Mouse (Mus musculus) regulatory T cell (primary cell): ENCODE measurements around the gene Perp.

Experiments used
- in situ Hi-C: fragments of 300-600 bp; cut with MboI, MseI; formaldehyde crosslinking; loops from one replicate; pipeline ENCODE4 v1.15.1; 2025; ENCODE audit warnings: high pct_unique_total_duplicates

Perp gene

DNA sequence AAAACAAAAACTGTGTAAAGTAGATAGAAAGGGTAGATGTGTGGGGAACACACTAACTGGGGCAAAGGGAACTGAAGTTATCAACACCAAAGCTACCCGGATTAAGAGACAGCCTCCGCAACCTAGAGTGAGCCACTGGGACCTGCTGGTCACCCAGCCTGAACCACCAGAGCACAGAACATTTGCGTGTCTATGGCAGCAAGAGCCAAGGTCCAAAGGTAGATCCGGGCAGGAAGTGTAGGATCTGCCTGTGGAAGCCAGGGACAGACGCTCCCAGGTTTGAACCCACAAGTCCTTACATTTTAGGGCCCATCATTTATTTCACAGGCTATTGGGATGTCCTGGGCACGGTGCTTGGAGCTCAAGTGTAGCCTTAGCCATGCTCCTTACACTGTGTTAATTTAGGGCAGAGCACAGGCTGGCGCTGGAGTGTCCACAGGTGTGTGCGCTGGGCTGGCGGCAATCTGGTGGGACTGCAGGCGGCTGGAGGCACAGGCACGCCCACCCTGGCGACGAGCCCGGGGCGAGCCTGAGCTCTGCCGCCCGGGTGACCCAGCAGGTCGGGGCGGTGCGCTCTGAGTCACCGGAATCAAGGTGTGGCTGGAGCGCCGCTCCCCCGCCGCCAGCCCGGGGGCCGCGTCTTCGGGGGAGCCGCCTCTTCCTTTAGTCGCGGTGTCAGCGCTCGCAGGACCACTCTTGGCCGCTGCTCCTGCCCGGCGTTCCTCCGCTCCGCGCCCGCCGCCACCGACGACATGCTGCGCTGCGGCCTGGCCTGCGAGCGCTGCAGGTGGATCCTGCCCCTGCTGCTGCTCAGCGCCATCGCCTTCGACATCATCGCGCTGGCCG, at the start of gene Perp:
TSS of gene Perp (plus strand) at position 580 of the 846 bp plus-strand sequence.
- in situ Hi-C loops: no loop called here

DNA sequence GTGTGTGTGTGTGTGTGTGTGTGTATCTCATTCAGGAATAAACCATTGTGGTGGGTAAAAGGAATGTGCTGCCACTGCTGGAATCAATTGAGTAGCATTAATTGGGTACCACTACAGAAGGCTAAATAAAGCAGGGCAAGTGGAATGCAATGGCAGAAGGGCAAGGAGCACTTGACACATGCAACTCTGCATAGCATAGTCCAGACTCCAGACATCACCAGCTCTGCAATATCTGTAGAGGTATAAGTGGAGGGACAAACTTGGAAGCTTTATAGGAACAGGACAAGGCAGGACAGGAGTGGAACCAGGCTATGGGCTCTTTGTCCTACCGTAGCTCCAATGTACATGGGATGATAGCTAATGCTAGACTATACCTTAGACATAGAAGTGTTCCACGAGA, 33.1 kb upstream of the Perp start:
- in situ Hi-C loops: no loop called here

DNA sequence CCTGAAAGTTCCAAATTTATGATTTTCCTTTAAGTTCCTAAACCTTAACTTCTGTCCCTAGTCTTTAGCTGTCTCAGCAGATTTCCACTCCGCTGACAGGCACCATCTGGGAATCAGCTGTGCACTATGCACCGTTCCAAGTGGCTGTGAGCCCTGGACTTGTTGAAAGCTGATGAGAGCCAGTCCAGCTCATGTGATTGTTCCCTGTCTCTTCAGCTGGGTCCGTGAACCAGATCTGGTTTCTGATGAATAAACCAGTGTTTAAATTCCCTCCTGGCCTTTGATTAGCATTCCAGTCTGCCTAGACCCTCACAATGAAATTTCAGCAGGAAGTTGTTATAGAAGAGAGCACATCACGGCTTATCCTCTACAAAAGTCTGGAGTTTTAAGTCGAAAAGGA, 28.3 kb upstream of the Perp start:
- in situ Hi-C loops: no loop called here

DNA sequence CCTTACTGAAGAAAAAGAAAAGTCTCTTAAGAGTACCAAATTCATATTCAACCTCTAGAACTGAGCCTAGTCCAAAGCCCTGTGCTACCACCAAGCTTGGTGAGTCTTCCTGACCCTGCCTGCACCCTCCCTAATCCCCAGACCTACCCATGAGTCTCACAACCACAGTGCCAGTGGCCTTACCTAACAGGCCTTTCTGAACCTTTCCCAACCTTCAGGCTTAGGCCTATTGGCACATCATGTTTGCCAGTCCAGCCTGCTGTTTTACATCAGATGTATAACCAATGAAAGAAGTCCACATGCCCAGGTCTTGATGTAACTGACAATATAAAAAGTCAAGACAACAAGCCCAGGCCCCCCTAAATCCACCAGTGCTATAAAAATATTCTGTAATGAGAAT, 19.7 kb upstream of the Perp start:
- in situ Hi-C loops: no loop called here

DNA sequence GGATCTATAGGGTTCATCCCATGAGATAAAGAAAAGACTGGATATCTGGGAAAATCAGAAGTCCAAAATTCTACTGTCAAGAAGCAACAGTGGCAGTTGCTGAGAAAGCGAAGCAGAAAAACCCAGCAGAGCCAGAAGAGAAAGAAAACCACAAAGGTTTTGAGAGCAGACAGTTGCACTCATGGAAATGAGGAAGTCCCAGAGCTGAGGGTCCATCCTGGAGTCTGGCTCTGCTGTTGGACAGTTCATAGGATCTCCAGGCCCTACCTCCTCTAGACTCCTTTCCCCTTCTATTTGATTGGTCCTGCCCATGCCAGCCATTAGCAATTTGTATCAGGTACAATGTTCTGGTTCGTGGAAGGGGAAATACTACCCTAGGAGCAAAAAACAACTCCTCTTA, 18.7 kb upstream of the Perp start:
- in situ Hi-C loops: no loop called here

DNA sequence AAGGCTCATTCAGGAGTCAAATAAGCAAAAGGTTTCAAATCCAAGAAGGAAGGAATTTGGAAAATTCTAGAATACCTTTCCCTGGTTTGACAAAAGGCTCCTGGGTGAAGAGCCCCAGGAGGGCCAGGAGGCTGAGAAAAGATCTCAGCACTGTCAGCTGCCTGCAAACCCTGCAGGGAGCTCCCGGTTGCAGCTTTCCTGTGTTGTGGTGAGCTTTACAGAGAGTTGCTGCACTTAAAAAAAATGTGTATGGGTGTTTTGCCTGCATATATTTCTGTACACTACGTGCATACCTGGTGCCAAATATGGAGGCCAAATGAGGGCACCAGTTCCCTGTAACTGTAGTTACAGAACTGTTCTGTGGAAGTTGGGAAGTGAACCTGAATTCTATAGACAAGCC, 16.9 kb upstream of the Perp start:
- in situ Hi-C loops: no loop called here

DNA sequence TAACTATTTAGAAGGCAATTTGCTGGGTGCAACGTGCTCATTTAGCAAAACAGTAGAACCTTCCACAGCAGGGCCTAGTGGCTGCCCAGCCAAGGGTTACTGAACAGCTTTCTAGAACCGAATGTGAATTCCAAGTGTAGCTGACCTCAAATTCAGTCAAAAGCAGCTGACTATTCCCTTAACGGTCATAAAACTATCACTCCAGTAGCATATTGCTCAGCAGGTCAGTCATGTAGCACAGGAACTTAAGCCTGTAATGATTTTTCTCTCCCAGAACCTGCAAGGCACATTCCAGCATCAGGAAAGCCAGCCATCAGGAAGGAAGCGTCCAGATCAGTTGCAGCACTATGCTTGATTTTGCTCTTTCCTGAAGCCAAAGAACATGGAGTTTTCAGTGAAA, 14.5 kb upstream of the Perp start:
- in situ Hi-C loops: no loop called here

DNA sequence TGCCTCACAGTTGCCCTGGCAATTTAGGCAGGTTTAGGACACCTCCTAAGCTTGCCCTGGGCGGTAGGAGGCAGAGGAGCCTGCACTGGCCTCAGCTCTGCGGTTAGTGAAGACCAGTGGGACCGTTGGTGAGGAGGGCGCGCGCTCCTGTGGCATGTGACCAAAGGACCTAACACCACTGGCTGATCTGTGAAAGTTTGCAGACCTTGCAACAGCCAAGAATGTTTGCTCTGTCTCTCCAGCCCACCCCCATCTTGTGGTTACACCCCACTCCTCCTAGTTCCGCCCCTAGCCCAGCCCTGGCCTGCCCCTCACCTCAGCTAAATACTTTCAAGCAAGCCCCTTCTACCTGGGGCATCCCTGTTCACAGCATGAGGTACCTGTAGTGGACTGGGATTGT, 13.0 kb upstream of the Perp start:
- in situ Hi-C loops: no loop called here

DNA sequence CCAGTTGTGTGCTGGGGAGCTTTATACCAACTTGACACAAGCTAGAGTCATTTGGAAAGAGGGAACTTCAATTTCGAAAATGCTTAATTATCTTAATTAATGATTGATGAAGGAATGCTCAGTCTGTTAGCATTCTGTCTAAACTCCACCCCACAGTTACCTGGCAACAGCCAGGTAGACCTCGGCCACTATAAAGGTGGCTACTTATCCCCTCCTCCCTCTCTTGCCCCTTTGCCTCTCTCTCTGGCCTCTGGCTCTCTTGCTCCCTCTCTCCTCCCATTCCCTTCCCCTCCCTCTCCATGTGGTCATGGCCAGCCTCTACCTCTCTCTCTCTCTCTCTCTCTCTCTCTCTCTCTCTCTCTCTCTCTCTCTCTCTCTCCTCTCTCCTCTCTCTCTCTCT, 10.4 kb upstream of the Perp start:
- in situ Hi-C loops: no loop called here

DNA sequence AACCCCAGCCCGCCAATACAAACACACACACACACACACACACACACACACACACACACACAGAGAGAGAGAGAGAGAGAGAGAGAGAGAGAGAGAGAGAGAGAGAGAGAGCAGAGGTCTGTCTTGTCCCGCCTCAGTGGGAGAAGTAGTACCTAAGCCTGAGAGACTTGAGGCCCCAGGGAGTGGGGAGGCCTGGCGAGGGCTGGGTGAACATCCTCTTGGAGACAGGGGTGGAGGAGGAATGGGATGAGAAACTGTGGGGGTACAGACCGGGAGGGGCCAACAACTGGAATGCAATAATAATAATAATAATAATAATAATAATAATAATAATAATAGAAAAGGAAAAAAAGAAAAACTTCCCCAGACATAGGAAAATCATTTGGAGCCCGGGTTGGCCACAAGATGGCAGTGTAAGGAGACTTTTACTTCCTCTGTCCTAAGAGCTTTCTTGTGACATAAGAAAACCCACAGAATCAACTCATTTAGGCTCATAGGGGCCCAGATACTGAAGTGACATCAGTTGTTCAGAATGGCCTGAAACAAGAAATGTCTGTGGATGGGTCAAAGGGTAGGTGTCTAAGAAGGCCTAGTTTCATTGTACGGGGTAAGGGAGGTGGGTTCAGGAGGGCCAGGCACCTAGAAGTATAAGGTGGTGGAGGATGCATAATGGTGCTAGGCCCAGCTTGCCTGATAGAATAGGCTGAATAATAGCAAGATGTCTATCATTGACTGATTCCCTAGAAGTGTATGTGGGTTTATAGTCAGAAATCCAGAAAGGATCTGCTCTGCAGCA, 8.9 kb upstream of the Perp start:
- in situ Hi-C loops: loop anchor here (5.0 kb wide), 1 partner anchor 66 kb away; no protein-coding TSS in a partner anchor

DNA sequence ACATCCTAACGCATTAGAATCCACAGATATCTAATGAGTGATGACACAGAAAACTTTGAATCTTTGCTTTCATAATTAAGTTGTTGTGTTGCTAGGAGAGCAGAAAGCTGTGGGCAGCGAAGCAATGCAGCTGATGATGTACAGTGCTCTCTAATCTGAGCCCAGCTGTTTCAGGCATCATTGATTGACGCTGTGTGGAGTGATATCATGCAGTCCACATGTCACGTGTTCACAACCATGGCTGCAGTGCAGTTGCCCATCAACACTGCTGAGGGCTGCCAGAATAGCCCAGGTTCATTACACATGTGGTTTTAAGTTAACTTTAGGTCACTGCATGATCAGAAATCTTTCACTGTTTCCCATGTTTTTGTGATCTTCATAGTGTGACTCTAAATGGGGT, 5.3 kb upstream of the Perp start:
- in situ Hi-C loops: loop anchor here (5.0 kb wide), 1 partner anchor 63 kb away; no protein-coding TSS in a partner anchor

DNA sequence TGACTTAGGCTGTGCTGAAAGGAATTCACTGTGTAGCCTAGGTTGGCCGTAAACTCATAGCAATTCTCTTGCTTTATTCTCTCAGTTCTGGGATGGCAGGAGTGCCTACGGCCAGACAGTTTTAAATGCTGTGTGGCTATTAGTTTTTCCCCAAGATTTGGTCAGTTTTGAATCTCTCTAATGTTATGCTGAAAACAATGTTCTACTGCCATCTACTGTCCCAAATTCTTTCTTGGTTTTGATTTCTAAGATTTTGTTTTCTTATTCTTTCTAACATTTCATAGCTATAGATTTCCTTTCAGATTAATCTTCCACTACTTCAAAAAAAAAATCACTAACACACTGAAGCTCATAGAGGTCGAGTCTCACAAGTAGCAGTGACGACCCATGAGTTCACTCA, 4.1 kb upstream of the Perp start:
- in situ Hi-C loops: no loop called here

DNA sequence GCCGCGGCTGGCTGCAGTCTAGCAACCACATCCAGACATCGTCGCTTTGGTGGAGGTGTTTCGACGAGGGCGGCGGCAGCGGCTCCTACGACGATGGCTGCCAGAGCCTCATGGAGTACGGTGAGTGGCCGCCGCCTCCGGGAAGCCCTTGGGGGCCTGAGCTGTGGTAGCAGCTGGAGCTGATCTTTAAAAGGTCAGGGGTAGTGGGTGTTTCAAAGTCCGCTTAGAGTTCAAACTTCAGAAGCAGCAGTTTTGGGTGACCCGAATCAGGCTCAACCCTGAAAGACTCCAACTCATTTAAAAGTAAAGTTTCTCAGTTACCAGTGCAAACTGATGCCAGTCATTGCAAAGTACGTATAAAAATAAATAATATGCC, 455 bp downstream of the Perp start:
- in situ Hi-C loops: no loop called here

DNA sequence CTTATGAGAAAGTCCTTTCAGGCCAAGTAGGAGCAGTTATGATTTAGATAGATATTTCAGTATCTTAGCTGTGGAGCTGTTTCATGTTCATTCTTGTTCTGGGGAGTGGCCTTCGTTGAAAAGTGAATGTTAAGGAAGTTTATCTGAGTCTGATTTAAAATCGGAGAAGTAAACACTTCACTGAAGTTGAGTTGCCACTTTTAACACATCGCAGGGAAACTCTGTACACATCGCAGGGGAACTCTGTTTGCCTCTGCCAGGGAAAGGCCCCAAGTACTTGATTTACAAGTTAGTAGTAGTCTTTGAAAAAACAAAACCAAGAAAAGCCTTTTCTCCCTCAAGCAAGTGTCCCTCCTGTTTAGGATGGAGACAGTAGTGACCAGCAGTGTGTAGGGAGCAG, 891 bp downstream of the Perp start:
- in situ Hi-C loops: no loop called here

DNA sequence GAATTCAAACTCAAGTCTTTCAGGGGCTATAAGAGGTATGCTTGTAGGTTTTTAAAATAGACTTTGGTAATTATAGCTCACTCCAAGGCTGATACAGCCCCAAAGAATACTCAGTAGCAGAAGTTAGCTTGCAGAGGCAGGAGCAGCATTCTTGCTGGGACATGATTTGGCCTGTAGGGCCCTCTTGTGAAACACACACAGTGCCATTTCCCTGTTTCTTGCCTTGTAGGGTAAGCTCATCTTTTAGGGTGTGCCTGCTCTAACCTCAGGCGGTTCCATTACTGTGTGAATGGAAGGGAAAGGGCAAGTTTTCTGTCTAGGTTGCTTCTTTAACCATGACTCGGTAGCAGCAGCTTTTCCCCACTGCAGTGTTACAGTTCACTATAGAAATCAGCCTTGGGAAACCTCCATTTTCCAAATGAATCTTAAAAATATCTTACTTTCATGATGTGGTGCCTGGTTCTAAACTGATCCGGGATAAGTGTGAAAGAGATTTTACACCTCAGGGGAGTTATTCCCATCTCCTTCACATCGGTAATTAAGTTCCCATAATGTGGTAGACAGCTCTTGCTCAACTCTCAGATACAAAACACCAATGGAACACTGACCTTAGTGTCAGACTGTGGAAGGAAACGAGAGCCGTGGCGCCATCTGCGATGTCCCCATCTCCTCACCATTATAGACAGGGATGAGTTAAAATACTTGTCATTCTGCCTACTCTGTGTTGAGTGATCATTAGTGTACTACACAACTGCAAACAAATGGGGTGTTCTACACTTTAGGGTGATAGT, 1.8 kb downstream of the Perp start:
- in situ Hi-C loops: no loop called here

DNA sequence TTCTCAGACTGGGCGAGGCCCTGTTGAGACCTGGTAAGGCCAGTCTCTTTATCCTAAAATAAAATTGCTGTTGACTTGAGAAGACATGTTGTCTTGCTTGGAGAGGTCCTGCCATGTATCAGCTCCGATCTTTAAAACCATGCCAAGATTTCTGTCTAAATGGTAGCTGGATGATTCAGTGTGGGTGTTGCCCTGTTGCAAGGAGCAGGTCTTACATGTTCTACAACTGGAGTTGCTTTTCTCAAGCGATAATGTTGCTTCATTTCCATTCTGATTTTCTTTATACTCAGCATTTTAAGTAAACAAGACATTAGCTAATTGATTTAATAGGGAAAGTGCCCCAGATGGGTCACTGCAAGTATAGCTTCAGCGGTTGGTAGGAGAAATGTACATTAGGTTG, 5.4 kb downstream of the Perp start:
- in situ Hi-C loops: no loop called here

DNA sequence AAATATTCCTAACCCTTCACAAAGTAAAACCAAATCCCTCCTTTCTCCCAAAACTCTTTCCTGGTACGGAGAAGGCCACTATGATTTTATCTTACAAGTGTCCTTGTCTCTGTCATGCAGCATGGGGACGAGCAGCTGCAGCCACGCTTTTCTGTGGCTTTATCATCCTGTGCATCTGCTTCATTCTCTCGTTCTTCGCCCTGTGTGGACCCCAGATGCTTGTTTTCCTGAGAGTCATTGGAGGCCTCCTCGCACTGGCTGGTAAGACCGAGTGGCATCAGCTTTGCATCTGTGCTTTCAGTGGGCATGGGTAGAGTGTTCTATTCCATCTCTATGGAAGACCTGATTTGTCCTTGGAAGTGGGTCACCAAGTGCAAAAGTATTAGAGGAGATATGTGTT, 8.6 kb downstream of the Perp start:
- in situ Hi-C loops: no loop called here

DNA sequence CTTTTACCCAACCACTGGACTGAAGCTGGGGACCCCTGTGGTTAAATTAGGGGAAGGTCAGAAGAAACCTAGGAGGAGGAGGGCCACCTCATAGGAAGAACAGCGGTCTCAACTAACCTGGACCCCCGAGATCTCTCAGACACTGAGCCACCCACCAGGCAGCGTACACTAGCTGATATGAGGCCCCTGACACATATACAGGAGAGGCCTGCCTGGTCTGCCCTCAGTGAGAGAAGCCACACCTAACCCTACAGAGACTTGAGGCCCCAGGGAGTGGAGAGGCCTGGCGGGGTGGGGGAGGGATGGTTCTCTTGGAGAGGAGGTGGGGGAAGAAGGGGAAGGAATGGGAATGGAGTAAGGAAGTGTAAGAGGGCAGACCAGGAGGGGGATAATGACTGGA, 12.4 kb downstream of the Perp start:
- in situ Hi-C loops: no loop called here

DNA sequence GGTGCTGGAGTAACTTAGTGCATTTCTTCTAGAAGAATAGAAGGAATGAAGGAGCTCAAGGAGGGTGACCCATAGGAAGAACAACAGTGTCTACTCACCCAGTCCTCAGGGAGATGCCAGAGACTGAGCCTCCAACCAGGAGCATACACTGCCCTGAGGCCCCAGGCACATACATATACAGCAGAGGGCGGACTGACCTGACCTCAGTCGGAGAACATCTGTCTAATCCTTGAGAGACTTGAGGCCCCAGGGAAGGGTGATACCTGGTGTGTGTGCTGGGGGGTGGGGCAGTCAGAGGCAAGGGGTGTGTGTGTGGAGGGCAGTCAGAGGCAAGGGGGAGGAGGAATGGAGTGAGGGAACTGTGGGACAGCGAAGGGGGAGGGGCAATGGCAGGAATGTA, 14.8 kb downstream of the Perp start:
- in situ Hi-C loops: no loop called here

DNA sequence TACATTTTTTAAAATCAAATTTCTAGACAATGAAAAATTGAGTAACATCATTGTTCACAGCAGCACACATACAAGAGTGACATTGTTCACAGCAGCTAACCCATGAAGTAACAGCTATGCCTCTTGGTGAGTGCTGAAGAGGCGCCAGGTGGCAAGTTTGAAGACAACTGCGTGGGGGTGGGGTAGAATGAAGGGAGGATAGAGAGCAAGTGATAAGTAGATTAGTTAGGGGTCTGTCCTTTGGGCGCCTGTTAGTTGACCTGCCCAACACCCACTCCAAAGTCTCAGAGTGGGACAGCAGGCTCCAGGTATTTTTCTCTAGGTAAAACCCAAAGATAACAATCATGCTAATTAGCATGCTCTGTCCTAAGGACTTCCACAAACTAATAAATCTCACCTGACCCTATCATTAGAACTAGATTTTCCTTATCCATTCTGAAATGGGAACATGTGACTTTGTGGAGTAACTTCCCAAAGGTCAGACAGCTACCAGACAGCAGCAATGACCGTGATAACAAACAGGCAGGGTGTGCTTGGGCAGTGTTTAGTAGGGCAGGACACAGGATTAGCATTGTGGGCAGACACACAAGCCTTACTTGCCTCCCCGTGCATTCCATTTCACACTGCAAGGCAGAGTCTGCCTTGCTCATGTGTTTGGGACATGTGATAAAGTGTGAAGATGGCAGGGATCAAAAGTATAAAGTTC, 15.5 kb downstream of the Perp start:
- in situ Hi-C loops: no loop called here

DNA sequence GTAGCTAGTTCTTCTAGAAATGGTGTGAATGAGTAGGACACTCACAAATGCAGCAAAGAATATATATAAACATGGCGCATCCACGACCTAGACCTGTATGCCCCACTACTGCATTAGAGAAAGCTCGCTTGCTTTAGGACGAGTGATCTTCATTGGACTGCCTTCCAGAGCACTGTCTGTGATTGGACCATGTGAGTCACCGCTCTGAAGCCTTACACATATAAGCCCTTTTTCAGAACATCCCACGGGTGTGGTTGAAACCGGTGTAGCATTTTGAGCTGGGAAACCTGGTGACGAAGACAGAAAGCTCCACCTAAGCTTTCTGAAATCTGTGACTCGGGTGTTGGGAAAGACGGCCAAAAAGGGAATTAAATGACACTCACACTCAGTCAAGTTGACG, 16.0 kb downstream of the Perp start:
- in situ Hi-C loops: no loop called here

DNA sequence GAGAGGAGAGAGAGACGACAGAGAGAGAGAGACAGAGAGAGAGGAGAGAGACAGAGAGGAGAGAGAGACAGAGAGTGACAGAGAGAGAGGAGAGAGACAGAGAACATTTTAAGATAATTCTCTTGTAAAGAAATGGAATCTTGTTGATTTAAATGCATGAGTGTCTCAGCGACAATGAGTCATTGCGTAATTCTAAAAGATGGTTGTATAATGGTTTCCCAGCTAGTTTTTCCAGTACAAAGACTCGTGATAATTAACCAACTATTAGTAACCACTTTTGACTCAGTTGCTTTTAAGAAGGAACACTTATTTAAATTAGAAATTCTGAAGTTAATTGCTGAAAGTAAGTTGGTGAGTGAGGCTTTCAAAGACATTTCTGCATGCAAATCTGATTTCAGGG, 16.6 kb downstream of the Perp start:
- in situ Hi-C loops: no loop called here
